Mouse (Mus musculus) WW6 (cell line): ENCODE results near the gene Mgll.

Experiments
- DNase-seq: peaks from one replicate; pipeline ENCODE4 v3.0.0-alpha.2; 2013; ENCODE audit warnings: low read depth, low spot score

Gene Mgll

DNA sequence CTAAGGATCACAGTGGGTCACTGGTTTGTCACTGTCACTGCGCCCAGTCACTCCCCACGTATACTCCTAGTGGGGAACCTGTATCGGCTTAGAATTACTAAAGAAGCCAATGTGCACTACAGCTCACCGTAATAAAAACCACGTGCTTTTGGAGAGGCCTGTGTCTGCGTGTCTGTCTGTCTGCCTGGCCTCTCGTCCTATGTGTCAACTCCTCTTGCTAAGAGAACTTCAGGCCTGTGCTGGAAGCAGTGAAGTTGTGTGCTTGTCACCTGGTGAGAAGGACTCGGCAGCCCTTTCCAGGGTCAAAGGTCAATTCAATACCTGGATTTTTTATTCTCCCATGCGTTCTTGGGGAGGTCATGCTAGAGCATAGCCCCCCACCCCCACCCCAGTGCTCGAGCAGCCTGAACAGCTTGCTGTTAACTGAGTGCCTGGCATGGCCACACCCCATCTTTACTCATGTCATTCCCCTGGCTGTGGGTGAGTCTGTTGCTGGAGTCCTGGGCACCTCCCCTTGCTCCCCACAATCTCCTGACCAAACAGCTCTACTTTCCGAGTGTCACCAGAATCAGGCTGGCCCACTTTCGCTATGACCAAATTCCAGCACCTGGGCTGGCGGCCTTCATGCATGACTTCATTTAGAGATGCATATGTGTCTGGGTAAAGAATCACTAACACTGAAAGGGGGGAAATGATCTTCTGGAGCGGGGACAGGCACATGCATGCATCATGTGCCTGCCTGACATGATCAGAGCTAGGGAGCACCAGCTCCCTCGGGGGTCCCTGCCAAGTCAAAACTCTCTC lies 104.2 kb downstream of the Mgll start:
- no peak for DNase-seq

GRCm38 (mm10) chr6:88829579-88829978 lies 105.4 kb downstream of the Mgll start:
- DNase-seq, result no peak

DNA sequence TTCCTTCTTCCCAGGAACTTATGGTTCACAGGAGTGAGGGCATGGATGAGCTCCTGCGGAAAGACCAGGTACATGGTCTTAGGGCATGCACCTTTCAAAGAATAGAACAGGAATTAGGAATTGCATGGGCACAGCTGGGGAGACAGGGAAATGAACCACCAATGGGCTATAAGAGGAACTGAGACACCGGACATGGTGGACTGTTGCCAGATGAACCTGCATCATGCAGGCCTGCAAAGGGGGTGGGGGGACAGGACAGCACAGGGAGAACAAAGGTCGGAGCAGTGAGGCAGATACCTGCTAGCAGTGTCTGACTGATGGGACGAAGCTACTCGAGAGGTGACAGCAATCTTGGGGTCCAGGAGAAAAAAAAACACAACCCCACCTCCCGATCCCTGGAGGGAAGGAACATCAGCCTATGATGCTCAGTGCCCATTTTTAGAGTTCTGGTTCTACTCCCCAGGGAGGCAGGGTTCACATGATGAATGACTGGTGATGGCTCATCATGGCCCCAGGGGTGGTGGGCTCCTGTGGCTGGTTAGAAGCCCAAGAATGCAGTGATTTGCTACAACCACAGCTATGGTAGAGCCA lies 106.0 kb downstream of the Mgll start:
- DNase-seq, result no peak

GRCm38 (mm10) chr6:88831456-88831855 lies 107.2 kb downstream of the Mgll start:
- peak; percentile 53 for DNase-seq

DNA sequence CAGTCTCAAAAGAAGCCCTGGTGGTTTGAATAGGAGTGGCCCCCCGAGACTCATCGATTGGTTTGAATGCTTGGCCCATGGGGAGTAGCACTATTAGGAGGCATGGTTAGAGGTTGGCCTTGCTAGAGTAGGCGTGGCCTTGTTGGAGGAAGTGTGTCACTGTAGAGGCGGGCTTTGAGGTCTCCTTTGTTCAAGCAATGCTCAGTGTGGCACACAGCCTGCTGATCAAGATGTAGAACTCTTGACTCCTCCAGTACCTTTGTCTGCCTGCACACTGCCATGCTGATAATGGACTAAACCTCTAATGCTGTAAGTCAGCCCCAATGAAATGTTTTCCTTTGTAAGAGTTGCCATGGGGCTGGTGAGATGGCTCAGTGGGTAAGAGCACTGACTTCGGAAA lies 108.5 kb downstream of the Mgll start:
- DNase-seq, result no peak

GRCm38 (mm10) chr6:88833340-88834140 lies 109.3 kb downstream of the Mgll start:
- DNase-seq, result no peak

- no peak for DNase-seq
Measured at GRCm38 (mm10) chr6:88835047-88835446, 110.8 kb downstream of the Mgll start.

GRCm38 (mm10) chr6:88836178-88836819 lies 112.1 kb downstream of the Mgll start:
- no peak for DNase-seq

GRCm38 (mm10) chr6:88837999-88838398 lies 113.8 kb downstream of the Mgll start:
- DNase-seq, result no peak

DNA sequence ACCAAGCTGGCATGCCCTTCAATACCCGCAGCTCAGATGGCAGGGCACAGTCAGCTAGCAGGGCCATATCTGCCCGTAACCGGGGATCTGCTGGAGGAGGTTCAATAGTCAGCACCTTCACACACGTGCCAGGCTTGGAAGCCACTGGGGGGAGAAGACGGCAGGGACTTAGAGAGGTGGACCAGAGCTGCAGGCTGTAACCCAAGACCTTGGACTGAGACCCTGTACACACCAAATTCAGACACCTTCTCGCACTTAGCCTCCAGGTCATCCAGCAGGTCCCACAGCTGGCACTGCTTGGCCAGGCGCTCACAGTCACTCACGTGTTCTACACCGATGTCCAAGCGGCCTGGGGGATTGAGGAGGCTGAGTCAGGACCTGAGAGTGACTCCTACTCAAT lies 114.4 kb downstream of the Mgll start:
- DNase-seq, result no peak

- DNase-seq, result no peak
Measured at GRCm38 (mm10) chr6:88839135-88839970, 115.1 kb downstream of the Mgll start.

DNA sequence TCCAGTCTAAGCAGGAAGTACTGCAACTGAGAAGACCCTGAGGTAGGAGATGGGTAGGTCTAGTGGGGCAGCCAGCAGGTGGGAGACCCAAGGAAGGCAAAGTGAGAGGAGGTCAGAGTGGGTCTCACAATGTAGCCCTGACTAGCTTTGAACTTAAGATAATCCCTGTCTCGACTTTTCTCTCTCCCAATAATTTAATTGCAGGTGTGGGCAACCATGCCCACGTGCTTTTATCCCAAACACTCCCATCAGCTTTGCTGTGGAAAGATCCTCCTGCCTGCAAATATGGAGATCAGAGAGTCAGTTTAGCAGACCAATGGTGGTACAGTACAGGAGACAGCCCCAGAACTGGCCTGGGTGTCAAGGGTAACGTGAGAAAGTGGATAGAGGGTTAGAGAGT lies 116.0 kb downstream of the Mgll start:
- no peak for DNase-seq

GRCm38 (mm10) chr6:88840791-88841513 lies 116.7 kb downstream of the Mgll start:
- no peak for DNase-seq

GRCm38 (mm10) chr6:88841514-88841780 lies 117.2 kb downstream of the Mgll start:
- DNase-seq, result no peak

- peak; percentile 97 for DNase-seq
Measured at GRCm38 (mm10) chr6:88841781-88842689, 117.8 kb downstream of the Mgll start, which contains the start of gene Abtb1. Gene Abtb1 (minus strand): TSS chr6:88841984.

DNA sequence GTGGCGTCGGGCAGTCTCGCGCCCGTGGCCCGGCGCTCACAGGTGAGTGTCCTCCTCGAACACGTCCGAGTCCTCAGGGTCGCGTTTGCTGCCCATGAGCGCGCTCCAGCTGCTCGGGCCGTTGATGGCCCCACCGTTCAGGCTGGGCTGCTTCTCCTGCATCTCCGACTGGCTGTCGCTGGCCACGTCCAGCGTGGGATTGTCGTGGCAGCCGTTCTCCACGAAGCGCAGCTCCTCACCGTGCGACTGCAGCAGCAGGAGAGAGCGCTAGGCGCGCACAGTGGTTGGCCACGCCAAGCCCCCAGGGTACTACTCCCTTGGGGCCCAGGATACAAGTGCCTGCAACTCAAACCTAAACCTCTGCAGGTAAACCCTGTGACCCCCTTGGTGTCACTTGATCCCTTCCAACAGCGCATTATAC lies 118.5 kb downstream of the Mgll start:
- no peak for DNase-seq

- no peak for DNase-seq
Measured at GRCm38 (mm10) chr6:88843241-88843640, 119.0 kb downstream of the Mgll start.

DNA sequence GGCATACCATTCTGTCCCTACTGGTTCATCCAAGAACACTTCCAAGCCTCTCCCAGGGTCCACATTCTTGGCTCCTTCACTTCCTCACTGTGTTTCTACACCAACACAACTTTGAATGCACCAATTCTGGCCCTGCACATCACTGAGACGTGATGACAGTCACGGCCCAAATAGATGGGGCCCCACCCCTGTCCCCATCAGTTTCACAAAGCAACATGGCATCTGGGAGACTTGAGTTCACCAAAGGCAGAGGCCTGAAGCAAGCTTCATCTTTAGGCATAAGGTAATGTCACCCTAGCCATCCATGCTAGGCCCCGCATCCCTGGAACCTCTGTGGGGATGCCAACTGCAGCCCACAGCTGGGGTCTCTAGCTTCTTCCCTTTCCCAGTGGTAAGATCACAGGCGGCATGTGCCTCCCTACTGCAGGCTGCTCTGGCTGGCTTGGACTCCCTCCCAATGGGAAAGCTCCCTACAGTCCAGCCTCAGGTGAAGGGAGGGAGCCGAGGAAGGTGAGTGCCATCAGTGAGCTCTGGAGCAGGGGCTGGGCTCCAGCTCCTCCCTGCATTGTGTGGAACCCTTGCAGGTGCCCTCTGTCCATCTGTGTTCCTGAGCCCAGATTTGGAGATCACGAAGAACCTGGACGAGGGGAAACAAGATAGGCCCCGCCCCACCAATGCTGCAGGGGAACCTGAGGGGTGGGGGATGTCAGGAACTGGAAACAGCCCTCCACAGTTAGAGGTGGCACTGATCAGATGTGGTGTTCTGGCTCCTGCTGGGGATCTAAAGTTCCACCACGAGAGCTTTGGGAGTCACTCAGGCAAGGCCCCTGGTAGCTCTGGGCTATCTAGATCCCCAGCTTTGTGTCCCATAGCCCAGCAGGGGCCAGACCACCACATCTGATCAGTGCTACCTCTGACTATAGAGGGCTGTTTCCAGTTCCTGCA lies 119.8 kb downstream of the Mgll start:
- no peak for DNase-seq
